Mouse (Mus musculus) embryonic facial prominence, embryonic 11.5 days (tissue): Measurements from ENCODE around the gene Fnip2. TPM values are rescaled to one million over a fixed set of nuclear protein-coding genes. Genes with fewer than 3 reads are reported as not detected.

Source experiments
- ATAC-seq: fragments of 200-750 bp; cut with Nextera tagmentation; replicated peaks from 2 replicates; pipeline ENCODE4 v1.8.0; 2017; ENCODE audit warnings: low read depth; ENCODE audit not compliant: insufficient number of reproducible peaks, low FRiP score, low TSS enrichment
- DNase-seq: peaks from one replicate; pipeline ENCODE4 v3.0.0-alpha.2; 2015; ENCODE audit warnings: low spot score
- H3K27ac ChIP-seq: fragments of 300-500 bp; sonication (generic); replicated peaks from 2 replicates; pipeline ENCODE4 v1.5.1; 2014; ENCODE audit warnings: mild to moderate bottlenecking, low read depth, low read length, control low read depth
- H3K27me3 ChIP-seq: fragments of 300-500 bp; sonication (generic); 2 replicates; pipeline ENCODE4 v1.6.1; 2014; ENCODE audit warnings: mild to moderate bottlenecking, low read length, moderate library complexity, mixed read lengths; ENCODE audit not compliant: control insufficient read depth, insufficient read depth
- H3K36me3 ChIP-seq: fragments of 300-500 bp; sonication (generic); replicated peaks from 2 replicates; pipeline ENCODE4 v1.6.1; 2014; ENCODE audit warnings: low read depth, mild to moderate bottlenecking, low read length, moderate library complexity, mixed read lengths; ENCODE audit not compliant: control insufficient read depth, insufficient read depth
- H3K4me1 ChIP-seq: fragments of 300-500 bp; sonication (generic); 2 replicates; pipeline ENCODE4 v1.6.1; 2014; ENCODE audit warnings: low read length, mixed read lengths; ENCODE audit not compliant: control insufficient read depth, insufficient read depth
- H3K4me2 ChIP-seq: fragments of 300-500 bp; sonication (generic); 2 replicates; pipeline ENCODE4 v1.6.1; 2014; ENCODE audit warnings: low read depth, mild to moderate bottlenecking, control low read depth, low read length, moderate library complexity
- H3K4me3 ChIP-seq: fragments of 300-500 bp; sonication (generic); 2 replicates; pipeline ENCODE4 v1.5.1; 2014; ENCODE audit warnings: low read depth, low read length, control low read depth
- H3K9ac ChIP-seq: fragments of 300-500 bp; sonication (generic); replicated peaks from 2 replicates; pipeline ENCODE4 v1.6.1; 2014; ENCODE audit warnings: mild to moderate bottlenecking, control low read depth, low read length
- H3K9me3 ChIP-seq: fragments of 300-500 bp; sonication (generic); replicated peaks from 2 replicates; pipeline ENCODE4 v1.6.1; 2016; ENCODE audit warnings: mild to moderate bottlenecking, low read length, inconsistent platforms, mixed read lengths; ENCODE audit not compliant: control insufficient read depth
- WGBS: fragments of 180-500 bp; shearing (Covaris S2); extraction: QIAGEN DNeasy Blood & Tissue Kit; methylation state at CpG from one replicate; pipeline ENCODE4 v1.1.7; 2014; 5-methylcytosine and 5-hydroxymethylcytosine counted together
- polyA plus RNA-seq: library from polyadenylated mRNA; unstranded; fragments of >200 nt; fragmentation: Nextera tagmentation; extraction: Ambion mirVana; gene quantifications from 2 replicates; pipeline ENCODE4 v1.2.1, GENCODE M21; 2014

The Fnip2 gene
- polyA plus RNA-seq, 1 experiment from 2014 or later = 4.5 TPM

DNA sequence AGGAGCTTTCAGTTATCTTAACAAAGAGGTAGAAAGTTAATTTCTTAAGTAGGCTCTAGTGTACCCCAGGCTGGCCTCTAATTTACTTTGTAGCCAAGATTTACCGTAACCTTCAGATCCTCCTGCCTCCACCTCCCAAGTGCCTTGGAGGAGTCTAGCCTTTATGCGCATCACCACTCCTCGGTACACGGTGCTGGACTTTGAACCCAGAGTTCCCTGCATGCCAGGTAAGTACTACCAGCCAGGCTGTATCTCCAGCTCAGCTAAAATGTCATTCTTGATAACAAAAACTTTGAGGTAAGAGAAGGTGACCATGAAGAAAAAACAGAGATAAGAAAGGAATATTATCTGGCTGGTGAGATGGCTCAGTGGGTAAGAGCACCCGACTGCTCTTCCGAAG, 7.0 kb downstream of the Fnip2 start:
- ATAC-seq (no peak), DNase-seq (no peak)
- Histone ChIP-seq H3K27ac (no peak overlapping the region), H3K4me2 (no peak overlapping the region), H3K4me3 (no peak overlapping the region), H3K4me1 (no peaks in the 10 kb centered on the region), H3K9me3 (no peaks in the 10 kb centered on the region), H3K36me3 (no peaks in the 10 kb centered on the region), H3K9ac (no peak overlapping the region), H3K27me3 (no peaks in the 10 kb centered on the region)
- 96% methylated on average over 6 of the region's 6 CpGs for WGBS

DNA sequence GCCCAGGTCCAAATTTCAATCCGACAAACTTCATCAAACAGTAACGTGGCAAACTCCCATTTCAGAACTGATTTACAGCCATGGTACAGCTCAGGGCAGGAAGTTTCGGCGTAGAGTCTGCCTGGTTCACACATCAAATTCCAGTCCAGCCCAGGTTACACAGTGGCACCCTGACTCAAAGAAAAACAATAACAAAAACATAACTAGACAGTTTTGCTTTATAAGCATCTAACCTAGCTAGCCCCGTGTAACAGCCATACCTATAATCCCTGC, 7.9 kb downstream of the Fnip2 start:
- DNase-seq (no peak), ATAC-seq (no peak)
- no peaks in the 10 kb centered on the region for H3K36me3 ChIP-seq
- no peak overlapping the region for H3K4me2 ChIP-seq
- no peak overlapping the region for H3K9ac ChIP-seq
- H3K9me3 ChIP-seq = no peaks in the 10 kb centered on the region
- H3K27ac ChIP-seq = no peak overlapping the region
- no peaks in the 10 kb centered on the region for H3K4me1 ChIP-seq
- no peaks in the 10 kb centered on the region for H3K27me3 ChIP-seq
- H3K4me3 ChIP-seq = no peak overlapping the region
- WGBS = 89% methylated on average over 5 of the region's 5 CpGs

DNA sequence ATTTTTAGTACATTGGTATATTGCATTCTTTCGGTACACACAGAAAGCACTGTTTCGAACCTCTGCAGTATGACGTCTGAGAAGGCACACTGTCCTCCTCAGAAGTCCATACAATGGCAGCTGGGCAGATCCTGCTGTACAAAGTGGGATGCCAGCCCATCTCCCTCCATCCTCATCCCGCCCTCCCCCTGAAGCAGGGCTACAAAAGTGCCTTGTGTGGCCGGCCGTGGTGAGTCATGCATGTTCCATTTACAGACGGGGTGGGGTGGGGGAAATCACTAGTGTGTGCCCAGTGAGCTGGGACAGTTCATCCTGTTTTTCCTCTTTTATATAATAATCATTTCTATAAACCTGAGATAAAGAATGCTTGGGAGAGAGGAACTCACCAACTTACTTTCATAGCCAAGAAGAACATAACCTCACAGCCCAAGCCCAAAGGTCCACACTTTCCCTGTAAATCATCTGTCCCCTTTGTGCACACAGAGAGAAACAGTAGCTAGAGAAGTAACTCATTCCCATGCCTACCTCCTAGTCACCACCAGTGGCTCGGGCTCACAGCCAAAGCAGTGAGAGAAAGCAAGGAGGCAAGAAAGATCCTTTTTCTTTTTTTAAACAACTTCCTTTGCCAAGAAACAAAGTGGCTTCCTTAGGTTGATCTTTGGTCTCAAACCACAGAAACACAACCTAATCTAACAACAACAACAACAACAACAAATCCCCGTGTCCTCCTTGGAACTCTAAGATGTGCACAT, 8.4 kb downstream of the Fnip2 start:
- no peaks in the 10 kb centered on the region for H3K36me3 ChIP-seq
- no peak for DNase-seq
- no peak overlapping the region for H3K4me3 ChIP-seq
- no peaks in the 10 kb centered on the region for H3K9me3 ChIP-seq
- H3K4me1 ChIP-seq = no peaks in the 10 kb centered on the region
- WGBS = 89% methylated on average over 9 of the region's 9 CpGs
- no peak overlapping the region for H3K4me2 ChIP-seq
- H3K9ac ChIP-seq = no peak overlapping the region
- no peak for ATAC-seq
- H3K27me3 ChIP-seq = no peaks in the 10 kb centered on the region
- no peak overlapping the region for H3K27ac ChIP-seq

DNA sequence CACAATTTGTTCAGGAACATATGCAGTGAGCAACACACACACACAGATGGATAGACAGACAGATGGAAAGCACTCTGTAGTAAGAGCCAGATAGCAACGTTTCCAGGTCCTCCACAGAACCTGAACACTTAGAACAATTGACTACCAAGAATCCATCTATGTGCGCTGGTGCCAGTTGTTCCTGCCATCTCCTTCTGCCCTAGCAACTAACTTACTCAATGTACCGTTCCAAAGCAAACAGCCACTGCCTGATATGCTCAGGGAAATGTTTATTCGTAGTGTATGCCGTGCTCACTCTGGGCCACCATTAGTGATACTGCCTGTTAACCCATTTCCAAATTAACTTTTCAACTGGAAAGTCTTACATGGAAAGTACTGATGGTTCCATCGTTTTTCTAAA, 12.5 kb downstream of the Fnip2 start:
- no peaks in the 10 kb centered on the region for H3K27me3 ChIP-seq
- no peak for ATAC-seq
- 92% methylated on average over 6 of the region's 6 CpGs for WGBS
- H3K9ac ChIP-seq = no peak overlapping the region
- no peak overlapping the region for H3K4me3 ChIP-seq
- no peaks in the 10 kb centered on the region for H3K4me1 ChIP-seq
- no peaks in the 10 kb centered on the region for H3K36me3 ChIP-seq
- no peak overlapping the region for H3K27ac ChIP-seq
- no peak for DNase-seq
- H3K9me3 ChIP-seq = no peaks in the 10 kb centered on the region
- H3K4me2 ChIP-seq = no peak overlapping the region

DNA sequence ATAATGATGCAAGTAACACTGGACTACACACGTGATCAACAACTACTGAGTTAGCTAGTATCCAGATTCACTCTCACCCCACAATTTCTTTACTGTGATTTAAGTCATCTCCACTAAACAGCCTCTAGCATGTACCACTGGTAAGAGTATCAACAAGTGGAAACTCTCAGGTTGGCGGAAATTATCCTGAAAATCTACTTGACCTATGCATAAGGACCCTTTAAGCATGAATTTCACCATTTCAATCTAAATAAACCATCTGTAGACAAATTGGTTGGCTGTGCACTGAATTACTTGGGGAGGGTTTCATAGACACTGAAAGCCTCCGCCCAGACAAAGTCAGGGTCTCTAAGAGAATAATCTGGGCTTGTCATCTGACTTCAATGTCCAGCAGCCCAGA, 13.8 kb downstream of the Fnip2 start:
- WGBS = 85% methylated on average over 3 of the region's 3 CpGs
- Histone ChIP-seq H3K9ac (no peak overlapping the region), H3K36me3 (no peaks in the 10 kb centered on the region), H3K4me3 (no peak overlapping the region), H3K4me2 (no peak overlapping the region), H3K4me1 (no peaks in the 10 kb centered on the region), H3K9me3 (no peaks in the 10 kb centered on the region), H3K27me3 (no peaks in the 10 kb centered on the region), H3K27ac (no peak overlapping the region)
- DNase-seq (no peak), ATAC-seq (no peak)

DNA sequence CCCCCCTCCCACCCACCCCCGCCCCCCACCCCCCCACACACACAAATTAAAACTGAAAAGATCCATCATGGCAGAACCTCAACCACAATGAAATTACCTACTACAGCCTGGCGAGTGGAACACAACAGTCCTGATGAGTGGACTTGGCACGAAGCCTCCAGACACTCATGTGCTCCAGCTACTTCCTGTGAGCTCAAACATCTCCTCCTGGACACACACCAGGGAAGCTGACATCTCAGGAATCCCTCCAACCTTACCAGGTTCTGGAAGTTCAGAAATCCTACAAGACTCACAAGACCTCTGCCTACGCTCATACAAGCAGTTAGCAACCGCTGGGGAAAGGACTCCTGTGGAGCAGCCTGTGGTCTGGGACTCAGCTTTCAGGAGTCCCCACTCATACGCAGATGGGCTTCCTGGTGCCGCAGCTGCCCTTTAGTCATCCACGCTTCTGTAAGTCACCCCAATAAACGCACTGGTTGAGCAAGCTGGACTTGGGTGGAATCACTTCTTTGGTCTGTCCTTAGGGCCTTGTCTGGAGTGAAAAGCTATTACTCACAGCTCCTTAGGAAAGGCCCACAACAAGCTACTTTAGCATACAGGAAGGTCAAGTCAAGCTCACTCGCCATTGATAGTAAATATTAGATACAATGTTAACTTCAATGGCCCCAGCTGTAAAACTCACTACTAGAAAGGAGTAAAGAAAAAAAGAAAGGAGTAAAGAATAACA, 15.6 kb downstream of the Fnip2 start:
- ATAC-seq (no peak), DNase-seq (no peak)
- no peak overlapping the region for H3K4me2 ChIP-seq
- H3K36me3 ChIP-seq = no peaks in the 10 kb centered on the region
- no peaks in the 10 kb centered on the region for H3K9me3 ChIP-seq
- no peak overlapping the region for H3K4me3 ChIP-seq
- H3K4me1 ChIP-seq = no peaks in the 10 kb centered on the region
- H3K27me3 ChIP-seq = no peaks in the 10 kb centered on the region
- no peak overlapping the region for H3K9ac ChIP-seq
- H3K27ac ChIP-seq = no peak overlapping the region
- 85% methylated on average over 10 of the region's 10 CpGs for WGBS

DNA sequence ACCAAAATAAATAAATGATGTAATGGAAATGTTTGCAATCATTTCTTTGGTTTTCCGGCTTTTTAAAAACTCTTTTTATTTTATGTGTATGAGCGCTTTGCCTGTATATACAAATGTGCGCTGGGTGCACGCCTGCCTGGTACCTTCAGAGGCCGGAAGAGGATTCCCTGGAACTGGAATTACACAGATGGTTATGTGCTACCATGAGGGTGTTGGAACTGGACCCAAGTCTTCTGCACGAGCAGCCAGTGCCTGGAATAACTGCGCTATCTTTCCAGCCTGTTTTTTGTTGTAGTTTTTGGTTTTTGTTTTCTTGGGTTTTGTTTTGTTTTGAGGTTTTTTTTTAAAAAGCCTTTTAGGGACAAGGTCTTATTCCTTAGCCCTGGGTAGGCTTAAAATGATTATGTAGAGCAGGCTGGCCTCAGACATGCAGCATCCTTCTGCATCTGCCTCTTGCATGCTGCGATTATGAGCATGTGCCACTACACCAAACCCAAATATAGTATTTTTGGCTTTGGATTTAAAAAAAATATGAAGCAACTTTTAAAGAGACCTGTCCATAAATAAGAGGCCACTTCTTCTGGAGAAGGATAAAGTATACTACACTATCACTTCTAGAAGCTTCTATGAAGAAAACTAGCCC, 17.7 kb downstream of the Fnip2 start:
- 95% methylated on average over 8 of the region's 8 CpGs for WGBS
- Histone ChIP-seq H3K4me3 (no peak overlapping the region), H3K27ac (no peak overlapping the region), H3K4me2 (no peak overlapping the region), H3K9ac (no peak overlapping the region), H3K9me3 (no peaks in the 10 kb centered on the region), H3K27me3 (no peaks in the 10 kb centered on the region), H3K4me1 (no peaks in the 10 kb centered on the region), H3K36me3 (no peaks in the 10 kb centered on the region)
- DNase-seq (no peak), ATAC-seq (no peak)
